Mouse (Mus musculus) limb, embryonic 14.5 days (tissue): Measurements from ENCODE around the gene Blcap. TPM values are rescaled to one million over a fixed set of nuclear protein-coding genes. Genes with fewer than 3 reads are reported as not detected.

ENCODE experiments used
- ATAC-seq: fragments of 200-750 bp; cut with Nextera tagmentation; 2 replicates; pipeline ENCODE4 v1.8.0; 2017; ENCODE audit warnings: low read depth, moderate number of reproducible peaks, moderate TSS enrichment; ENCODE audit not compliant: low FRiP score
- DNase-seq: peaks from one replicate; pipeline ENCODE4 v3.0.0-alpha.2; 2015; ENCODE audit warnings: low spot score
- H3K27ac ChIP-seq: fragments of 300-500 bp; sonication (generic); replicated peaks from 2 replicates; pipeline ENCODE4 v1.5.1; 2014; ENCODE audit warnings: low read depth, mild to moderate bottlenecking, low read length, moderate library complexity, mixed read lengths
- H3K27me3 ChIP-seq: fragments of 300-500 bp; sonication (generic); 2 replicates; pipeline ENCODE4 v1.6.1; 2014; ENCODE audit warnings: low read length, mixed read lengths; ENCODE audit not compliant: control insufficient read depth, insufficient read depth
- H3K36me3 ChIP-seq: fragments of 300-500 bp; sonication (generic); 2 replicates; pipeline ENCODE4 v1.6.1; 2014; ENCODE audit warnings: mild to moderate bottlenecking, low read length, moderate library complexity, mixed read lengths; ENCODE audit not compliant: control insufficient read depth, insufficient read depth
- H3K4me1 ChIP-seq: fragments of 300-500 bp; sonication (generic); 2 replicates; pipeline ENCODE4 v1.6.1; 2014; ENCODE audit warnings: antibody characterized with exemption, low read length, mixed read lengths; ENCODE audit not compliant: control insufficient read depth, insufficient read depth
- H3K4me2 ChIP-seq: fragments of 300-500 bp; sonication (generic); replicated peaks from 2 replicates; pipeline ENCODE4 v1.6.1; 2014; ENCODE audit warnings: low read depth, mild to moderate bottlenecking, low read length, moderate library complexity; ENCODE audit not compliant: severe bottlenecking
- H3K4me3 ChIP-seq: fragments of 300-500 bp; sonication (generic); replicated peaks from 2 replicates; pipeline ENCODE4 v1.5.1; 2014; ENCODE audit warnings: low read length
- H3K9ac ChIP-seq: fragments of 300-500 bp; sonication (generic); 2 replicates; pipeline ENCODE4 v1.6.1; 2014; ENCODE audit warnings: mild to moderate bottlenecking, low read depth, low read length, moderate library complexity; ENCODE audit not compliant: severe bottlenecking
- H3K9me3 ChIP-seq: fragments of 300-500 bp; sonication (generic); 2 replicates; pipeline ENCODE4 v1.6.1; 2016; ENCODE audit warnings: low read length; ENCODE audit not compliant: control insufficient read depth
- POLR2A ChIP-seq: fragments of 200-500 bp; IDR thresholded peaks from 2 replicates; pipeline ENCODE4 v1.8.0; 2012; ENCODE audit warnings: inconsistent platforms, mild to moderate bottlenecking, moderate library complexity, borderline replicate concordance; ENCODE audit not compliant: insufficient read depth, insufficient read length; ENCODE audit errors: extremely low read depth
- WGBS: fragments of 180-500 bp; shearing (Covaris S2); extraction: QIAGEN DNeasy Blood & Tissue Kit; methylation state at CpG from one replicate; pipeline ENCODE4 v1.1.7; 2014; 5-methylcytosine and 5-hydroxymethylcytosine counted together
- polyA plus RNA-seq, 2 experiments: library from polyadenylated mRNA; depleted of rRNA in 1 of 2; stranded (reverse) in 1 of 2; unstranded in 1 of 2; fragments of >200 nt; fragmentation: Nextera tagmentation in 1 of 2; extraction: Ambion mirVana in 1 of 2; gene quantifications; 2 replicates each; pipeline versions ENCODE4 v1.2.1 to v1.2.3; 2012 to 2014

The Blcap gene
- polyA plus RNA-seq, 2 experiments: 60.3 to 65.4 TPM

DNA sequence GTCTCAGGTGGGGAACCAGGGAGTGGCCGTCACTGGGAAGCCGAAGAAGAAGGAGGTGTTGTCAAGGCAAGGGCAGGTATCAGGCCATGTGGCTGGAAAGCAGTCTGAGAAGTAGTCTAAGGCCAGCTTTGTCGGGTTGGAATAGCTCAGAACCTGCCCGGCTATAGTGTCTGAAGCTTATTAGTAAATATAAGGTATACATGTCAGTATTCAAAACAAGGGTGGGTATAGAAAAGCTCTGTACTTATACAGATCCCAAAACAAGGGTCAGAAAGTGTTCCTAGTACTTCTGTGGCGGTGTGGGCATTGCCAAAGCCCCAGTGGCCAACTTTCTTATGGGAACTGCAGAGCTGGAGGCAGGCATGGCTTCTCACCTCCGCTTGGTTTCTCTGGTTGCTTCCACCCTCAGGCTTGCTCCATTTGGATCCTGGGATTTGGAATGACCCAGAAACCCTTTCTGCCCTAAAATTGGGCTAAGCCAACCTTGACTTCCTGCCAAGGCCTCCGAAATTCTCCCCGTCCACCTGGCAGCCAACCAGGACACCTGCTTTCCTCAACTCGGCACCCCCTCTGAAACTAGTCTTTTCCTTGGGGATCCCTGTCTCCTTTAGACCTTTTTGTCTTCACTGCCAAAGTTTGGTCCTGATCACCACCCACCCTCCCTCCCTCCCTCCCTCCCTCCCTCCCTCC lies 1.1 kb downstream of the Blcap start:
- H3K4me3 ChIP-seq: no peak overlapping the region
- no peaks in the 10 kb centered on the region for H3K27me3 ChIP-seq
- no peaks in the 10 kb centered on the region for H3K9me3 ChIP-seq
- no peak overlapping the region for H3K27ac ChIP-seq
- H3K4me1 ChIP-seq: peaks cover 9% of the 10 kb centered on the region
- WGBS: 61% methylated on average over 9 of the region's 9 CpGs
- H3K36me3 ChIP-seq: no peaks in the 10 kb centered on the region
- no peak for TF ChIP-seq POLR2A
- no peak overlapping the region for H3K4me2 ChIP-seq
- ATAC-seq: no peak
- no peak for DNase-seq
- no peak overlapping the region for H3K9ac ChIP-seq

GRCm38 (mm10) chr2:157568881-157569280 lies 2.2 kb downstream of the Blcap start:
- DNase-seq (no peak), ATAC-seq (no peak)
- Histone ChIP-seq H3K9ac (no peak overlapping the region), H3K9me3 (no peaks in the 10 kb centered on the region), H3K4me1 (peaks cover 11% of the 10 kb centered on the region), H3K27ac (no peak overlapping the region), H3K4me2 (no peak overlapping the region), H3K4me3 (no peak overlapping the region), H3K36me3 (0 out of 2 replicates have a peak, but pooled peaks cover 2% of the 10 kb centered on the region), H3K27me3 (no peaks in the 10 kb centered on the region)
- WGBS: 41% methylated on average over 2 of the region's 2 CpGs
- no peak for TF ChIP-seq POLR2A

DNA sequence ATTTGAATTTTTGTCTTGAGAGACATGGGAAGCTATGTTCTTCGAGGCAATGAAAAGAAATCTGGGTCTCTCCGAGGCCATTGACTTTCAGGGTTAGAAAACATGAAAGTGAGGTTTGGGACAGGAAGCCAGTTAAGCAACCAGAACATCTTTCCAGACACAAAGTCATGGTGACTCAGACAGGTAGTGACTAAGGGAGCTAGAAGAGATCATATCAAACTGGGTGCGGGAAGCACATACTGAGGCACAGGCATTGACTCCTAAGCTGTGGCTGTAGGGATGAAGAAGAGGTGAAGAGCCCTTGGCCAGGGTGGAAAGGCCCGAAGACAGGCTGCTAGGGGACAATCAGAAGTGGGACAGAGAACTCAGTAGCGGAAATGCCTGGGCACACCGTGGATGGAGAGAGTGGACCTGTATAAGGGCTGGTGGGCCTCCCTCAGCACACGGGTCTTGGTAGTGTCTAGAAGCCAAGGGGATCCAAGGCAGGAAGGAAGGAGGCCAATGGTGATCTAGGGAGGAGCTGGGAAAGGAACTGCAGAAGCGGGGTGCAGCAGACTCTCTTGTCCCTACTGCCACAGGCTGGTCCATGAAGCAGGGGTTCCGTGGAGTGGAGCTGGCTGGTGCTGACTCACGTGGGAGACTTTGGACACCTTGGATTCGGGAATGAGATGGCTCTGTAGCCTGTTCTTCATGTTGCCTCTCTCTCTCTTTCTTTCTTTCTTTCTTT lies 3.7 kb downstream of the Blcap start:
- 0 out of 2 replicates have a peak, but pooled peaks cover 9% of the 10 kb centered on the region for H3K36me3 ChIP-seq
- no peaks in the 10 kb centered on the region for H3K27me3 ChIP-seq
- ATAC-seq (no peak), DNase-seq (no peak)
- peak overlapping the region; percentile 86; the same call in 1 of the 2 replicates for H3K9ac ChIP-seq
- H3K4me1 ChIP-seq: peaks cover 11% of the 10 kb centered on the region
- peak overlapping the region; percentile 97 for H3K4me3 ChIP-seq
- H3K27ac ChIP-seq: 0 out of 2 replicates have a peak overlapping the region, but pooled peaks have one; percentile 91
- 0 out of 2 replicates have a peak, but pooled peaks cover 13% of the 10 kb centered on the region for H3K9me3 ChIP-seq
- no peak for TF ChIP-seq POLR2A
- H3K4me2 ChIP-seq: peak overlapping the region; percentile 79
- WGBS: 85% methylated on average over 11 of the region's 11 CpGs

GRCm38 (mm10) chr2:157566260-157566952 lies 4.7 kb downstream of the Blcap start:
- Histone ChIP-seq H3K9ac (peak overlapping the region; percentile 86), H3K4me2 (peak overlapping the region; percentile 79), H3K4me1 (peaks cover 11% of the 10 kb centered on the region), H3K4me3 (peak overlapping the region; percentile 97), H3K27me3 (no peaks in the 10 kb centered on the region), H3K36me3 (peaks cover 13% of the 10 kb centered on the region), H3K9me3 (peaks cover 20% of the 10 kb centered on the region), H3K27ac (peak overlapping the region; percentile 91)
- ATAC-seq (peak; percentile 86), DNase-seq (peak; percentile 88)
- WGBS: under 1% methylated on average over 36 of the region's 36 CpGs
- TF ChIP-seq POLR2A: peak; percentile 96; the same call in 1 of the 2 replicates

GRCm38 (mm10) chr2:157565898-157566259 lies 5.2 kb downstream of the Blcap start:
- peaks cover 25% of the 10 kb centered on the region for H3K9me3 ChIP-seq
- ATAC-seq: peak; percentile 13; the same call in 1 of the 2 replicates
- DNase-seq: no peak
- peak overlapping the region; percentile 97 for H3K4me3 ChIP-seq
- H3K4me2 ChIP-seq: peak overlapping the region; percentile 79
- peaks cover 11% of the 10 kb centered on the region for H3K4me1 ChIP-seq
- 0% methylated on average over 21 of the region's 35 CpGs for WGBS
- peak overlapping the region; percentile 91 for H3K27ac ChIP-seq
- peak overlapping the region; percentile 86 for H3K9ac ChIP-seq
- peaks cover 18% of the 10 kb centered on the region for H3K36me3 ChIP-seq
- TF ChIP-seq POLR2A: no peak
- no peaks in the 10 kb centered on the region for H3K27me3 ChIP-seq
